Mouse (Mus musculus): ENCODE results near the gene Abcb7. TPM values are rescaled to one million over a fixed set of nuclear protein-coding genes. Genes with fewer than 3 reads are reported as not detected.
"Not testable (repeated sequence)": the region's sequence is repeated elsewhere in the genome, so short reads cannot be mapped to it uniquely, and the experiment has no call there.

Gene Abcb7
- total and polyA plus RNA-seq, 3 experiments = 22.0 TPM; not detected in 1

DNA sequence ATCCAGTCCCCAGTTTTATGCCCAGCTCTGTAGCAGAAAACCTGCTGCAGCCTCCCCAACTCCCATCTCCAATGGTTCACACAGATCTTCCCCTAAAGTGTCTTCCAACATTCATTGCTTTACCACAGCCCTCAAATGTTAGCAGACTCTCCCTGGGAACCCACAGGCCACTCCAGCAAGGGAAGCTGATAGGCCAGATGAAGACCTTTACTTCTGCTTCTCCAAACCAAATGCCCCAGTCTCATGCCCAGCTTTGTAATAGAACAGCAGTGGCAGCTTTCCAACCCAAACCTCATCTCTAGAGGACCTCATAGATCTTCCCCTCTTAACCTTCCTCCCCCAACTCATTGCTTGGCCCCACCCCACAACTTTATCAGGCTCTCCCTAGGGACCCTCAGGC, 54.0 kb downstream of the Abcb7 start:
- TF ChIP-seq MAX (IDR thresholded peaks at IDR 0.05; ENCODE audit: low read length) (no peak), CHD1 (IDR thresholded peaks at IDR 0.05; ENCODE audit: low read depth, low read length) (no peak)
- Histone ChIP-seq H3K79me2 (ENCODE audit: control insufficient read depth, insufficient read depth, low read length, poor library complexity) (peaks cover 2% of the 10 kb centered on the region; the same call in 1 of the 2 replicates), H3K27me3 (ENCODE audit: control insufficient read depth in 1 of 2, insufficient read depth in 2 of 2, low read length in 2 of 2) (no peaks in the 10 kb centered on the region), H3K27ac (ENCODE audit: control insufficient read depth, low read depth, low read length) (no peak overlapping the region), H3K9me3 (replicated peaks; ENCODE audit: insufficient read depth, low read length) (no peaks in the 10 kb centered on the region), H3K4me1 (ENCODE audit: control insufficient read depth in 1 of 2, insufficient read depth in 2 of 2, low read length in 2 of 2) (peaks cover 0 to 6% of the 10 kb centered on the region in 2 experiments; a peak in 1 of 4 replicates), H3K36me3 (ENCODE audit: control insufficient read depth in 1 of 2, insufficient read depth in 2 of 2, low read length in 2 of 2) (no peaks in the 10 kb centered on the region), H3K9ac (ENCODE audit: control insufficient read depth, low read depth, low read length, poor library complexity, severe bottlenecking) (no peak overlapping the region), H3K4me3 (ENCODE audit: control insufficient read depth in 1 of 2, insufficient read depth in 1 of 2, low read depth in 2 of 2, low read length in 2 of 2) (no peak overlapping the region)
- DNase-seq (ENCODE audit: low read depth, low spot score) = peak; percentile 67

GRCm38 (mm10) chrX:104355842-104356241, 57.8 kb downstream of the Abcb7 start:
- Histone ChIP-seq H3K36me3 (ENCODE audit: control insufficient read depth in 1 of 2, insufficient read depth in 2 of 2, low read length in 2 of 2) (no peaks in the 10 kb centered on the region), H3K4me3 (ENCODE audit: control insufficient read depth in 1 of 2, insufficient read depth in 1 of 2, low read depth in 2 of 2, low read length in 2 of 2) (no peak overlapping the region), H3K27me3 (ENCODE audit: control insufficient read depth in 1 of 2, insufficient read depth in 2 of 2, low read length in 2 of 2) (no peaks in the 10 kb centered on the region), H3K4me1 (ENCODE audit: control insufficient read depth in 1 of 2, insufficient read depth in 2 of 2, low read length in 2 of 2) (peaks cover 0 to 6% of the 10 kb centered on the region in 2 experiments; a peak in 1 of 4 replicates), H3K9ac (ENCODE audit: control insufficient read depth, low read depth, low read length, poor library complexity, severe bottlenecking) (no peak overlapping the region), H3K27ac (ENCODE audit: control insufficient read depth, low read depth, low read length) (no peak overlapping the region), H3K79me2 (ENCODE audit: control insufficient read depth, insufficient read depth, low read length, poor library complexity) (no peaks in the 10 kb centered on the region; the same call in 1 of the 2 replicates), H3K9me3 (replicated peaks; ENCODE audit: insufficient read depth, low read length) (no peaks in the 10 kb centered on the region)
- no peak for DNase-seq (ENCODE audit: low read depth, low spot score)
- no peak for TF ChIP-seq EP300 (IDR thresholded peaks at IDR 0.05; ENCODE audit: low read depth in 1 of 2, low read length in 2 of 2)

DNA sequence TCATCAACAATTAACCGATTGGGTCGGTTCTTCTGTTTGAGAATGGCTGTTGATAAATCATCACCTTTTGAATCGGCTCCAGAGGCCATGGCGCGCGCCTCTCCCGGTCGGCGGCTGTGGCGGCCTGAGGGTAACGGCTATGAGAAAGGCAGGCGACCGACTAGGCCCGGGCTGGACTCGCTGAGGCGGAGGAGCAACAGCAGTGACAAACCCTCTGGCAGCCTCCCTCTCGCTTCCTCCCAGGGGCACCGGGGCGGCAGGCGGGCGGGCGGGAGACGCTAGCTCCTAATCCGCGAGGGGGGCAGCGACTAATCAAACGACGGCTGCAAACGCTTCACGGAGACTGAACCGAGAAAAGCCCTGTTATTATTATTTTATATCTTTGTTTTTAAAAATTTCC, 65.5 kb downstream of the Abcb7 start:
- not testable (repeated sequence) for H3K9me3 ChIP-seq (replicated peaks; ENCODE audit: insufficient read depth, low read length); H3K4me1 ChIP-seq (ENCODE audit: control insufficient read depth in 1 of 2, insufficient read depth in 2 of 2, low read length in 2 of 2); H3K36me3 ChIP-seq (ENCODE audit: control insufficient read depth in 1 of 2, insufficient read depth in 2 of 2, low read length in 2 of 2); H3K4me3 ChIP-seq (ENCODE audit: control insufficient read depth in 1 of 2, insufficient read depth in 1 of 2, low read depth in 2 of 2, low read length in 2 of 2); DNase-seq (ENCODE audit: low read depth, low spot score); H3K79me2 ChIP-seq (ENCODE audit: control insufficient read depth, insufficient read depth, low read length, poor library complexity); H3K27me3 ChIP-seq (ENCODE audit: control insufficient read depth in 1 of 2, insufficient read depth in 2 of 2, low read length in 2 of 2); H3K9ac ChIP-seq (ENCODE audit: control insufficient read depth, low read depth, low read length, poor library complexity, severe bottlenecking); H3K27ac ChIP-seq (ENCODE audit: control insufficient read depth, low read depth, low read length)

DNA sequence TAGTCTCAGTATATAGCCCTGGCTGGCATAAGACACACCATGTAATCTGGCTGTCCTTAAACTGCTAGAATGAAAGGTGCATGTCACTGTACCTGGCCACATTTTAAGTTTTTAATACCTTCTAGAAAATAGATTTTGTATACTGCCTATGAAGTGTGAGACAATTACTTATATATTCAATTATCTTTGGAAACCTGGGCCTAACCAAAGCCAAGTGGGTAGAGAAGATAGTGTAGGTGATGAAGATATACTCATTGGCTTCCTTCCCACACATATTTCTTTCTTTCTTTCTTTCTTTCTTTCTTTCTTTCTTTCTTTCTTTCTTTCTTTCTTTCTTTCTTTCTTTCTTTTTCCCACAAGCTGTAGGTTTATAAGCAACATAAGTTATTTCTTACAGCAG, 121.9 kb downstream of the Abcb7 start:
- peak; percentile 12 for DNase-seq (ENCODE audit: low read depth, low spot score)
- Histone ChIP-seq H3K79me2 (ENCODE audit: control insufficient read depth, insufficient read depth, low read length, poor library complexity) (no peaks in the 10 kb centered on the region), H3K27ac (ENCODE audit: control insufficient read depth, low read depth, low read length) (no peak overlapping the region; the same call in 1 of the 2 replicates), H3K4me3 (ENCODE audit: control insufficient read depth in 1 of 2, insufficient read depth in 1 of 2, low read depth in 2 of 2, low read length in 2 of 2) (no peak overlapping the region), H3K36me3 (ENCODE audit: control insufficient read depth in 1 of 2, insufficient read depth in 2 of 2, low read length in 2 of 2) (peaks cover 0 to 5% of the 10 kb centered on the region in 2 experiments; a peak in 3 of 4 replicates), H3K9ac (ENCODE audit: control insufficient read depth, low read depth, low read length, poor library complexity, severe bottlenecking) (no peak overlapping the region), H3K9me3 (replicated peaks; ENCODE audit: insufficient read depth, low read length) (no peaks in the 10 kb centered on the region), H3K27me3 (ENCODE audit: control insufficient read depth in 1 of 2, insufficient read depth in 2 of 2, low read length in 2 of 2) (no peaks in the 10 kb centered on the region), H3K4me1 (ENCODE audit: control insufficient read depth in 1 of 2, insufficient read depth in 2 of 2, low read length in 2 of 2) (peaks cover 0 to 5% of the 10 kb centered on the region in 2 experiments; a peak in 2 of 4 replicates)
- peak; percentile 15; the same call in 1 of the 2 replicates for TF ChIP-seq GATA1 (IDR thresholded peaks at IDR 0.05; ENCODE audit: low read depth, low read length)
- TF ChIP-seq USF2 (IDR thresholded peaks at IDR 0.05; ENCODE audit: borderline replicate concordance in 1 of 2, insufficient read depth in 1 of 2, low read depth in 1 of 2, low read length in 2 of 2) = no peak
- TF ChIP-seq TCF12 (IDR thresholded peaks at IDR 0.05; ENCODE audit: low read depth, low read length) = peak; percentile 57; the same call in 1 of the 2 replicates
